Mouse (Mus musculus) embryonic fibroblast, embryonic 13.5 days (primary cell): Measurements from ENCODE around the gene Cd96.

ENCODE experiments used
- CTCF ChIP-seq: IDR thresholded peaks from 2 replicates; pipeline ENCODE4 v1.5.1; 2011; ENCODE audit warnings: mild to moderate bottlenecking, control low read depth, low read length, moderate library complexity, borderline replicate concordance; ENCODE audit not compliant: insufficient read depth
- POLR2A ChIP-seq: IDR thresholded peaks from 2 replicates; pipeline ENCODE4 v1.6.1; 2011; ENCODE audit warnings: low read depth, mild to moderate bottlenecking, control low read depth, low read length, moderate library complexity

- TF ChIP-seq POLR2A = no peak
- TF ChIP-seq CTCF = no peak
These were observed 46.9 kb upstream of the Cd96 start for GRCm38 (mm10) chr16:46166971-46167370.
